Mouse (Mus musculus) hindbrain, embryonic 16.5 days (tissue): Measurements from ENCODE around the gene Filip1l. TPM values are rescaled to one million over a fixed set of nuclear protein-coding genes. Genes with fewer than 3 reads are reported as not detected.

Experiments
- ATAC-seq: fragments of 200-750 bp; cut with Nextera tagmentation; 2 replicates; pipeline ENCODE4 v1.8.0; 2017; ENCODE audit warnings: moderate TSS enrichment, moderate library complexity
- H3K27ac ChIP-seq: fragments of 300-500 bp; sonication (generic); 2 replicates; pipeline ENCODE4 v1.5.1; 2014; ENCODE audit warnings: low read depth, mild to moderate bottlenecking, control low read depth, low read length, moderate library complexity
- H3K27me3 ChIP-seq: fragments of 300-500 bp; sonication (generic); replicated peaks from 2 replicates; pipeline ENCODE4 v1.6.1; 2014; ENCODE audit warnings: low read length; ENCODE audit not compliant: control insufficient read depth, insufficient read depth
- H3K36me3 ChIP-seq: fragments of 300-500 bp; sonication (generic); 2 replicates; pipeline ENCODE4 v1.6.1; 2014; ENCODE audit warnings: mild to moderate bottlenecking, low read length, moderate library complexity, mixed read lengths; ENCODE audit not compliant: control insufficient read depth, insufficient read depth
- H3K4me1 ChIP-seq: fragments of 300-500 bp; sonication (generic); 2 replicates; pipeline ENCODE4 v1.6.1; 2014; ENCODE audit warnings: low read depth, low read length; ENCODE audit not compliant: control insufficient read depth, insufficient read depth
- H3K4me2 ChIP-seq: fragments of 300-500 bp; sonication (generic); 2 replicates; pipeline ENCODE4 v1.6.1; 2014; ENCODE audit warnings: mild to moderate bottlenecking, low read length, control low read depth, moderate library complexity
- H3K4me3 ChIP-seq: fragments of 300-500 bp; sonication (generic); 2 replicates; pipeline ENCODE4 v1.5.1; 2014; ENCODE audit warnings: mild to moderate bottlenecking, low read length, control low read depth, moderate library complexity
- H3K9ac ChIP-seq: fragments of 300-500 bp; sonication (generic); 2 replicates; pipeline ENCODE4 v1.6.1; 2014; ENCODE audit warnings: low read depth, mild to moderate bottlenecking, control low read depth, low read length, moderate library complexity
- H3K9me3 ChIP-seq: fragments of 300-500 bp; sonication (generic); 2 replicates; pipeline ENCODE4 v1.6.1; 2014; ENCODE audit warnings: mild to moderate bottlenecking, low read length, moderate library complexity; ENCODE audit not compliant: control insufficient read depth
- WGBS: fragments of 180-500 bp; shearing (Covaris S2); extraction: QIAGEN DNeasy Blood & Tissue Kit; methylation state at CpG from one replicate; pipeline ENCODE4 v1.1.7; 2014; 5-methylcytosine and 5-hydroxymethylcytosine counted together
- polyA plus RNA-seq: library from polyadenylated mRNA; unstranded; fragments of >200 nt; fragmentation: Nextera tagmentation; extraction: Ambion mirVana; gene quantifications from 2 replicates; pipeline ENCODE4 v1.2.1, GENCODE M21; 2015

Gene Filip1l
- polyA plus RNA-seq, 1 experiment from 2014 or later: 2.2 TPM

- peaks cover 7% of the 10 kb centered on the region for H3K4me1 ChIP-seq
- H3K4me3 ChIP-seq: no peak overlapping the region
- H3K27me3 ChIP-seq: no peaks in the 10 kb centered on the region
- H3K9ac ChIP-seq: no peak overlapping the region
- H3K4me2 ChIP-seq: no peak overlapping the region
- no peak overlapping the region for H3K27ac ChIP-seq
- 90% methylated on average over 6 of the region's 6 CpGs for WGBS
- ATAC-seq: no peak
- H3K9me3 ChIP-seq: no peaks in the 10 kb centered on the region
- H3K36me3 ChIP-seq: no peaks in the 10 kb centered on the region
Observed at GRCm38 (mm10) chr16:57433671-57434070, 80.8 kb downstream of the Filip1l start.

GRCm38 (mm10) chr16:57434640-57435039, 81.7 kb downstream of the Filip1l start:
- no peak overlapping the region for H3K9ac ChIP-seq
- no peaks in the 10 kb centered on the region for H3K36me3 ChIP-seq
- no peaks in the 10 kb centered on the region for H3K9me3 ChIP-seq
- no peak overlapping the region for H3K27ac ChIP-seq
- WGBS: 87% methylated on average over 3 of the region's 3 CpGs
- peaks cover 7% of the 10 kb centered on the region for H3K4me1 ChIP-seq
- H3K4me3 ChIP-seq: no peak overlapping the region
- no peak overlapping the region for H3K4me2 ChIP-seq
- no peaks in the 10 kb centered on the region for H3K27me3 ChIP-seq
- no peak for ATAC-seq

GRCm38 (mm10) chr16:57437523-57438287, 84.8 kb downstream of the Filip1l start:
- Histone ChIP-seq H3K9me3 (no peaks in the 10 kb centered on the region), H3K27me3 (no peaks in the 10 kb centered on the region), H3K36me3 (no peaks in the 10 kb centered on the region), H3K4me2 (no peak overlapping the region), H3K4me1 (peaks cover 7% of the 10 kb centered on the region), H3K9ac (no peak overlapping the region), H3K4me3 (no peak overlapping the region), H3K27ac (no peak overlapping the region)
- peak; percentile 79 for ATAC-seq
- 68% methylated on average over 11 of the region's 11 CpGs for WGBS

GRCm38 (mm10) chr16:57438288-57438685, 85.4 kb downstream of the Filip1l start:
- no peaks in the 10 kb centered on the region for H3K9me3 ChIP-seq
- H3K27me3 ChIP-seq: no peaks in the 10 kb centered on the region
- no peaks in the 10 kb centered on the region for H3K36me3 ChIP-seq
- H3K4me2 ChIP-seq: no peak overlapping the region
- H3K4me3 ChIP-seq: no peak overlapping the region
- no peak for ATAC-seq
- H3K4me1 ChIP-seq: peaks cover 7% of the 10 kb centered on the region
- H3K9ac ChIP-seq: no peak overlapping the region
- 61% methylated on average over 5 of the region's 5 CpGs for WGBS
- no peak overlapping the region for H3K27ac ChIP-seq

- Histone ChIP-seq H3K4me2 (no peak overlapping the region), H3K36me3 (no peaks in the 10 kb centered on the region), H3K27ac (no peak overlapping the region), H3K27me3 (no peaks in the 10 kb centered on the region), H3K4me3 (no peak overlapping the region), H3K4me1 (peaks cover 7% of the 10 kb centered on the region), H3K9me3 (no peaks in the 10 kb centered on the region), H3K9ac (no peak overlapping the region)
- 75% methylated on average over 11 of the region's 11 CpGs for WGBS
- no peak for ATAC-seq
Observed at GRCm38 (mm10) chr16:57439206-57439605, 86.3 kb downstream of the Filip1l start.

GRCm38 (mm10) chr16:57440706-57441437, 88.0 kb downstream of the Filip1l start:
- no peaks in the 10 kb centered on the region for H3K9me3 ChIP-seq
- no peak overlapping the region for H3K27ac ChIP-seq
- no peak overlapping the region for H3K4me3 ChIP-seq
- H3K27me3 ChIP-seq: no peaks in the 10 kb centered on the region
- H3K9ac ChIP-seq: no peak overlapping the region
- 86% methylated on average over 10 of the region's 10 CpGs for WGBS
- no peak for ATAC-seq
- no peak overlapping the region for H3K4me2 ChIP-seq
- peaks cover 7% of the 10 kb centered on the region for H3K4me1 ChIP-seq
- H3K36me3 ChIP-seq: no peaks in the 10 kb centered on the region

- Histone ChIP-seq H3K4me3 (no peak overlapping the region), H3K4me2 (no peak overlapping the region)
- WGBS: 64% methylated on average over 10 of the region's 10 CpGs
Observed at GRCm38 (mm10) chr16:57445096-57446094, 92.5 kb downstream of the Filip1l start.

GRCm38 (mm10) chr16:57453009-57453408, 100.1 kb downstream of the Filip1l start:
- Histone ChIP-seq H3K27ac (no peak overlapping the region), H3K4me1 (no peaks in the 10 kb centered on the region), H3K4me3 (no peak overlapping the region), H3K36me3 (no peaks in the 10 kb centered on the region), H3K9ac (no peak overlapping the region), H3K4me2 (no peak overlapping the region), H3K27me3 (no peaks in the 10 kb centered on the region), H3K9me3 (peaks cover 4% of the 10 kb centered on the region)
- 79% methylated on average over 7 of the region's 7 CpGs for WGBS
- ATAC-seq: no peak

More at GRCm38 (mm10) chr16:57445096-57446094, 92.5 kb downstream of the Filip1l start:
- no peaks in the 10 kb centered on the region for H3K4me1 ChIP-seq
- no peaks in the 10 kb centered on the region for H3K36me3 ChIP-seq
- H3K9ac ChIP-seq: no peak overlapping the region
- no peak overlapping the region for H3K27ac ChIP-seq
- peaks cover 4% of the 10 kb centered on the region for H3K9me3 ChIP-seq
- H3K27me3 ChIP-seq: no peaks in the 10 kb centered on the region
- no peak for ATAC-seq
